Mouse (Mus musculus) heart, embryonic 16.5 days (tissue): ENCODE results near the gene Fbxw24. TPM values are rescaled to one million over a fixed set of nuclear protein-coding genes. Genes with fewer than 3 reads are reported as not detected.

Experiments
- polyA plus RNA-seq: library from polyadenylated mRNA; unstranded; fragments of >200 nt; fragmentation: Nextera tagmentation; extraction: Ambion mirVana; gene quantifications from 2 replicates; pipeline ENCODE4 v1.2.1, GENCODE M21; 2015

The Fbxw24 gene
- polyA plus RNA-seq, 1 experiment from 2014 or later: not detected

Other genes starting within 250 kb of the Fbxw24 start
- not detected in 2 replicates for gene Fbxw22, start 221.8 kb downstream of the Fbxw24 start, polyA plus RNA-seq
- gene Fbxw16, start 176.9 kb downstream of the Fbxw24 start, polyA plus RNA-seq: not detected in 2 replicates
- gene Fbxw19, start 130.2 kb downstream of the Fbxw24 start, polyA plus RNA-seq: not detected in 2 replicates
- gene Fbxw15, start 57.8 kb downstream of the Fbxw24 start, polyA plus RNA-seq: not detected in 2 replicates
- gene Fbxw25, start 38.6 kb upstream of the Fbxw24 start, polyA plus RNA-seq: not detected in 2 replicates
- gene Fbxw18, start 76.6 kb upstream of the Fbxw24 start, polyA plus RNA-seq: not detected in 2 replicates
- gene Fbxw26, start 120.0 kb upstream of the Fbxw24 start, polyA plus RNA-seq: not detected in 2 replicates
- not detected in 2 replicates for gene Fbxw27, start 164.6 kb upstream of the Fbxw24 start, polyA plus RNA-seq
- gene Spink8, start 186.2 kb upstream of the Fbxw24 start, polyA plus RNA-seq: 0.26 TPM in 1 of 2 replicates, not detected in the other
- gene Nme6, start 206.7 kb upstream of the Fbxw24 start, polyA plus RNA-seq: 58.1 and 59.2 TPM in 2 replicates
- 1.3 and 2.1 TPM in 2 replicates for gene Camp, start 223.6 kb upstream of the Fbxw24 start, polyA plus RNA-seq
- gene Cdc25a, start 249.5 kb upstream of the Fbxw24 start, polyA plus RNA-seq: 14.2 and 14.3 TPM in 2 replicates